Mouse (Mus musculus) embryonic stem cell, embryonic (primary cell): Measurements from ENCODE around the gene Ttbk1.

Experiments
- CTCF ChIA-PET, 4 experiments: fragments of 300-600 bp in 2 of 4; fragments of 350-600 bp in 2 of 4; sonication (Branson Sonifier 250); formaldehyde crosslinking; loops; one replicate each; lab custom pipeline; 2022; ENCODE audit warnings: inconsistent platforms in 2 of 4; lab: Charles Lee
- POLR2A ChIA-PET, 4 experiments: fragments of 300-600 bp in 2 of 4; fragments of 350-600 bp in 2 of 4; sonication (Branson Sonifier 250); formaldehyde crosslinking; loops; one replicate each; lab custom pipeline; 2022; ENCODE audit warnings: antibody characterized with exemption in 4 of 4, inconsistent platforms in 1 of 4; lab: Charles Lee

Ttbk1 gene

GRCm38 (mm10) chr17:46394631-46395030, 92.8 kb downstream of the Ttbk1 start:
- POLR2A ChIA-PET, result interaction anchor here in 1 of 4 experiments (1.2 kb wide), 1 partner anchor 14 kb away, joined by 4 read pairs; no protein-coding TSS in a partner anchor
- CTCF ChIA-PET, result interaction anchor here in 1 of 4 experiments (1.2 kb wide), 1 partner anchor 23 kb away, joined by 4 read pairs; no protein-coding TSS in a partner anchor

DNA sequence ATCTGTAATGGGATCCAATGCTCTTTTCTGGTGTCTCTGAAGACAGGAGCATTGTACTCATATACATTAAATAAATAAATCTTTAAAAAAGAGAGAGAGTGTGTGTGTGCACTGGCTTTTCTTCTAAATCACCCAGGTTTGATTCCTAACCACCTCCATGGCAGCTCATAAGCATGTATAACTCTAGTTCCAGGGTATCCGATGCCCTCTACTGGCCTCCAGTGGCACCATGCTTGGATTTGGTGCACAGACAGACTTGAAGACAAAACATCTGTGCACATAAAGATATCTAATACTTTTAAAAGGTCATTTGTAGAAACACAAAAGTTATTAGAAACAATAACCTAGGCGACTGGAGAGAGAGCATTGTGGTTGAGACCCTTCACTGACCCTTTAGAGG, 94.5 kb downstream of the Ttbk1 start:
- POLR2A ChIA-PET, result interaction anchor here in 2 of 4 experiments (1.3 to 1.4 kb wide), 3 partner anchors 8 to 821 kb away, joined by 3 to 5 read pairs (median 4); no protein-coding TSS in a partner anchor
- CTCF ChIA-PET, result interaction anchor here (0.6 to 1.6 kb wide), 22 partner anchors 8 to 674 kb away, joined by 3 to 15 read pairs (median 4); partner anchors contain the start of genes Abcc10 (in 3 of the 4) and Crip3 (in 1 of the 4)
